In the genomic region with DNA sequence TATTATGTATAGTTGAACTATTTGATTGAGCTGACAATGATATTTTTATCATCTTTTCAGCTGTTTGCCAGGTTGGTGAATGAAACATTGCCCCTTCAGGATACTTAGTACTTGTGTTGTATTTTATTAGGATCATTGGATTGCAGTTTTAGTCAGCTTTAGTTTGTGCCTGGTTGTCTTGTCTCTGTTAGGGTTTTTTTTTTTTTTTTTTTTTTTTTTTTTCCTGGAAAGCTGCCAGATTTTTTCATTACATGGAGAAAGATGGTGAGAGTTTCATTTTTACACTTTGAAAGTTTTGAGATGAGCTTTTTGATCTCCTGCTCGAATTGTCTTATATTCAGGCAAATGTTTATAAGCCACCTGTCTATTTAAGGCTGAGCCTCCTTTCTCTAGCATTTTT, we compare ENCODE assay signal across 33 mouse cellular contexts. TPM values are rescaled to one million over a fixed set of nuclear protein-coding genes. Genes with fewer than 3 reads are reported as not detected.
DNase-seq lines count a peak whose midpoint lies in the region; TF ChIP-seq lines count a peak whose summit lies in the region.
"Had no signal": no experiment of that assay in that cellular context is flagged by ENCODE, and none has a peak within 500 bp of the region (broad histone marks: within the 10 kb centered on the region; RNA-seq: fewer than 3 reads in every experiment).

No protein-coding gene starts in this region.

- DNase-seq in liver, adult 2 months (ENCODE audit: extremely low read depth, low read depth, low spot score) = peak; percentile 67
- DNase-seq in liver = no peak
- DNase-seq in CD4-positive, CD25-positive, alpha-beta regulatory T cell, adult 2 months (ENCODE audit: low read depth, low spot score) = peak; percentile 6
- DNase-seq in MEL (ENCODE audit: low read depth, low spot score) = peak; percentile 52
- peak; percentile 5 for DNase-seq in brain, embryonic 14.5 days (ENCODE audit: low read depth)
- DNase-seq in right cerebral cortex, postnatal 25 days = no peak
- DNase-seq in adrenal gland, postnatal 10 days = no peak
- DNase-seq: kidney, adult 8-10 months; kidney, postnatal 14 days; lung, postnatal 4 days; midbrain, embryonic 14.5 days had no signal

- no peaks in the 10 kb centered on the region for H3K9me3 ChIP-seq in MEL (replicated peaks; ENCODE audit: insufficient read depth, low read length)
- H3K9me3 ChIP-seq: forebrain, embryonic 10.5 days; heart, embryonic 10.5 days; intestine, embryonic 15.5 days; limb, embryonic 13.5 days; lung, embryonic 15.5 days; neural tube, embryonic 12.5 days had no signal

- 9% methylated on average over 1 of the region's 1 CpGs for WGBS in liver, adult 2 months

- H3K36me3 ChIP-seq in liver, adult 2 months (ENCODE audit: control insufficient read depth, insufficient read depth, low read length) = no peaks in the 10 kb centered on the region
- H3K36me3 ChIP-seq in MEL (ENCODE audit: control insufficient read depth in 1 of 2, insufficient read depth in 2 of 2, low read length in 2 of 2) = peaks cover 0 to 19% of the 10 kb centered on the region in 2 experiments; a peak in 2 of 4 replicates
- H3K36me3 ChIP-seq: forebrain, embryonic 10.5 days; heart, embryonic 10.5 days; intestine, embryonic 15.5 days; limb, embryonic 13.5 days; lung, embryonic 15.5 days; neural tube, embryonic 12.5 days had no signal

- TF ChIP-seq CTCF in liver, adult 2 months (IDR thresholded peaks at IDR 0.05; ENCODE audit: low read depth, low read length) = no peak
- no peak for TF ChIP-seq CTCF in MEL (IDR thresholded peaks at IDR 0.05 in 2 of 3, conservative IDR thresholded peaks at IDR 0.05 in 1 of 3; ENCODE audit: control insufficient read depth in 1 of 3, insufficient read depth in 1 of 3, low read depth in 2 of 3, low read length in 3 of 3, poor library complexity in 1 of 3, severe bottlenecking in 1 of 3)
- TF ChIP-seq CTCF in brain, embryonic 14.5 days (IDR thresholded peaks at IDR 0.05; ENCODE audit: borderline replicate concordance, extremely low read depth, insufficient read depth, insufficient read length) = no peak

- H3K4me1 ChIP-seq in liver, adult 2 months (ENCODE audit: control insufficient read depth, insufficient read depth, low read length) = peaks cover 19% of the 10 kb centered on the region; the same call in 1 of the 2 replicates
- H3K4me1 ChIP-seq in MEL (ENCODE audit: control insufficient read depth in 1 of 2, insufficient read depth in 2 of 2, low read length in 2 of 2) = peaks cover 0 to 21% of the 10 kb centered on the region in 2 experiments; a peak in 2 of 4 replicates
- H3K4me1 ChIP-seq: forebrain, embryonic 10.5 days; heart, embryonic 10.5 days; intestine, embryonic 15.5 days; limb, embryonic 13.5 days; lung, embryonic 15.5 days; neural tube, embryonic 12.5 days had no signal

- H3K4me3 ChIP-seq in liver, adult 2 months (ENCODE audit: insufficient read depth, low read depth, low read length) = no peak overlapping the region
- peak overlapping the region in 1 of 2 experiments; percentile 51; a peak in 2 of 4 replicates for H3K4me3 ChIP-seq in MEL (ENCODE audit: control insufficient read depth in 1 of 2, insufficient read depth in 1 of 2, low read depth in 2 of 2, low read length in 2 of 2)
- H3K4me3 ChIP-seq: forebrain, embryonic 10.5 days; heart, embryonic 10.5 days; intestine, embryonic 15.5 days; limb, embryonic 13.5 days; lung, embryonic 15.5 days; neural tube, embryonic 12.5 days had no signal

- H3K27ac ChIP-seq in liver, adult 2 months (replicated peaks; ENCODE audit: insufficient read depth, low read depth, low read length) = peak overlapping the region; percentile 48
- no peak overlapping the region for H3K27ac ChIP-seq in MEL (ENCODE audit: control insufficient read depth, low read depth, low read length)
- H3K27ac ChIP-seq: forebrain, embryonic 10.5 days; heart, embryonic 10.5 days; intestine, embryonic 15.5 days; limb, embryonic 13.5 days; liver, embryonic 14.5 days; lung, embryonic 15.5 days; neural tube, embryonic 12.5 days had no signal

- no peak for TF ChIP-seq EP300 in MEL (IDR thresholded peaks at IDR 0.05; ENCODE audit: low read depth in 1 of 2, low read length in 2 of 2)

- no peak for TF ChIP-seq POLR2A in liver, adult 2 months (IDR thresholded peaks at IDR 0.05; ENCODE audit: extremely low read depth, insufficient read depth, low read length)
- no peak for TF ChIP-seq POLR2A in MEL (IDR thresholded peaks at IDR 0.05; ENCODE audit: control insufficient read depth in 1 of 2, insufficient read depth in 1 of 2, low read depth in 1 of 2, low read length in 2 of 2, poor library complexity in 1 of 2)
- TF ChIP-seq POLR2A in brain, embryonic 14.5 days (IDR thresholded peaks at IDR 0.05; ENCODE audit: borderline replicate concordance, extremely low read depth, insufficient read depth, insufficient read length, poor library complexity, severe bottlenecking) = no peak

- TF ChIP-seq RAD21 in MEL (IDR thresholded peaks at IDR 0.05; ENCODE audit: low read depth, low read length) = no peak

- no peak overlapping the region for H3K9ac ChIP-seq in liver, adult 2 months (ENCODE audit: low read depth, low read length)
- peak overlapping the region; percentile 45; the same call in 1 of the 2 replicates for H3K9ac ChIP-seq in MEL (ENCODE audit: control insufficient read depth, low read depth, low read length, poor library complexity, severe bottlenecking)
- H3K9ac ChIP-seq: intestine, embryonic 15.5 days; limb, embryonic 13.5 days; liver, embryonic 14.5 days; lung, embryonic 15.5 days; neural tube, embryonic 12.5 days had no signal

- no peaks in the 10 kb centered on the region; the same call in 1 of the 2 replicates for H3K79me2 ChIP-seq in liver, adult 2 months (ENCODE audit: control insufficient read depth, insufficient read depth, low read length)
- H3K79me2 ChIP-seq in MEL (ENCODE audit: control insufficient read depth, insufficient read depth, low read length, poor library complexity) = peaks cover 7% of the 10 kb centered on the region

- no peaks in the 10 kb centered on the region for H3K27me3 ChIP-seq in liver, adult 2 months (ENCODE audit: control insufficient read depth, insufficient read depth, low read length)
- H3K27me3 ChIP-seq in MEL (ENCODE audit: control insufficient read depth in 1 of 2, insufficient read depth in 2 of 2, low read length in 2 of 2) = no peaks in the 10 kb centered on the region
- H3K27me3 ChIP-seq: intestine, embryonic 15.5 days; limb, embryonic 13.5 days; lung, embryonic 15.5 days; neural tube, embryonic 12.5 days; Patski had no signal

TF ChIP-seq in MEL, 35 proteins besides CTCF, POLR2A, EP300 and RAD21:
- no peak for TF ChIP-seq SIN3A (IDR thresholded peaks at IDR 0.05; ENCODE audit: low read length)
- peak; percentile 98 for TF ChIP-seq ZNF384 (IDR thresholded peaks at IDR 0.05; ENCODE audit: low read depth, low read length)
TF ChIP-seq in MEL: peak in this region for 1.

RNA-seq across cellular contexts. Expression of a gene that starts 22.2 kb away (rescaled TPM):
- 52.6 and 59.4 TPM in 2 replicates for total RNA-seq in liver, adult 2 months (2014; rRNA removed)
- polyA plus RNA-seq in liver, adult 2 months (2012; rRNA removed) = 31.6 and 33.5 TPM in 2 replicates
- total RNA-seq in MEL (2012; rRNA removed) = 23.1 and 26.4 TPM in 2 replicates
- polyA plus RNA-seq in MEL (2012; ENCODE audit: insufficient read depth in 1 of 2, insufficient read length in 2 of 2, low read depth in 1 of 2, low replicate concordance in 2 of 2, missing spikeins in 1 of 2) = 10 to 100 TPM in 1 of 2 experiments, not detected in 1; 30.5 TPM
- polyA plus RNA-seq in brain, embryonic 14.5 days (2012; rRNA removed) = 41.6 and 49.9 TPM in 2 replicates
- total RNA-seq in adrenal gland, postnatal 10 days (2021) = 10 to 100 TPM; 26.5 to 29.5 TPM

RNA-seq across cellular contexts. Expression of a gene that starts 54.3 kb away (rescaled TPM):
- total RNA-seq in liver, adult 2 months (2014; rRNA removed) = not detected in 2 replicates
- not detected in 2 replicates for polyA plus RNA-seq in liver, adult 2 months (2012; rRNA removed)
- not detected in 2 replicates for total RNA-seq in MEL (2012; rRNA removed)
- not detected for polyA plus RNA-seq in MEL (2012; ENCODE audit: insufficient read depth in 1 of 2, insufficient read length in 2 of 2, low read depth in 1 of 2, low replicate concordance in 2 of 2, missing spikeins in 1 of 2)
- polyA plus RNA-seq in brain, embryonic 14.5 days (2012; rRNA removed) = not detected in 2 replicates
- not detected for total RNA-seq in adrenal gland, postnatal 10 days (2021)
- total RNA-seq: adrenal gland, adult 2 months; gastrocnemius, adult 18-20 months; hematopoietic stem cell, adult 5-6 weeks; layer of hippocampus, adult 18-20 months; layer of hippocampus, postnatal 25 days; left cerebral cortex, postnatal 25 days; megakaryocyte-erythroid progenitor cell, adult 5-6 weeks had no signal
- polyA plus RNA-seq: adrenal gland, adult 2 months; embryonic facial prominence, embryonic 11.5 days; forebrain, embryonic 10.5 days; gonadal fat pad, adult 2 months; heart, embryonic 10.5 days; heart, embryonic 16.5 days; hindbrain, embryonic 16.5 days; intestine, embryonic 15.5 days; limb, embryonic 13.5 days; liver, embryonic 14.5 days; lung, embryonic 15.5 days; midbrain, embryonic 14.5 days; neural tube, embryonic 12.5 days; Patski; small intestine, adult 2 months; stomach, embryonic 16.5 days; thymus, postnatal 0 days had no signal

Comparison
In these comparisons a context has a peak if more than half of its experiments do, and no peak if none do; other contexts are left out.
1. DNase-seq: peak in liver, adult 2 months (single experiment), CD4-positive, CD25-positive, alpha-beta regulatory T cell, adult 2 months (single experiment), MEL (single experiment) and brain, embryonic 14.5 days (single experiment); none in liver (single experiment), right cerebral cortex, postnatal 25 days (single experiment) and adrenal gland, postnatal 10 days (single experiment).